Mouse (Mus musculus) heart, embryonic 13.5 days (tissue): ENCODE measurements around the gene Swap70. TPM values are rescaled to one million over a fixed set of nuclear protein-coding genes. Genes with fewer than 3 reads are reported as not detected.

Experiments used
- ATAC-seq: fragments of 200-750 bp; cut with Nextera tagmentation; 2 replicates; pipeline ENCODE4 v1.8.0; 2017; ENCODE audit warnings: moderate TSS enrichment; ENCODE audit not compliant: insufficient number of reproducible peaks, low FRiP score, low TSS enrichment; ENCODE audit errors: extremely low read depth
- H3K27ac ChIP-seq: fragments of 300-500 bp; sonication (generic); replicated peaks from 2 replicates; pipeline ENCODE4 v1.5.1; 2015; ENCODE audit warnings: moderate library complexity, mild to moderate bottlenecking, inconsistent platforms
- H3K27me3 ChIP-seq: fragments of 300-500 bp; sonication (generic); replicated peaks from 2 replicates; pipeline ENCODE4 v1.6.1; 2015; ENCODE audit warnings: mild to moderate bottlenecking, inconsistent platforms
- H3K36me3 ChIP-seq: fragments of 300-500 bp; sonication (generic); 2 replicates; pipeline ENCODE4 v1.6.1; 2015; ENCODE audit warnings: mild to moderate bottlenecking, inconsistent platforms
- H3K4me1 ChIP-seq: fragments of 300-500 bp; sonication (generic); 2 replicates; pipeline ENCODE4 v1.6.1; 2015; ENCODE audit warnings: inconsistent platforms
- H3K4me2 ChIP-seq: fragments of 300-500 bp; sonication (generic); 2 replicates; pipeline ENCODE4 v1.6.1; 2015; ENCODE audit warnings: inconsistent platforms, mild to moderate bottlenecking, moderate library complexity
- H3K4me3 ChIP-seq: fragments of 300-500 bp; sonication (generic); 2 replicates; pipeline ENCODE4 v1.5.1; 2015; ENCODE audit warnings: moderate library complexity, mild to moderate bottlenecking, inconsistent platforms
- H3K9ac ChIP-seq: fragments of 300-500 bp; sonication (generic); 2 replicates; pipeline ENCODE4 v1.6.1; 2015; ENCODE audit warnings: inconsistent platforms, mild to moderate bottlenecking, moderate library complexity
- H3K9me3 ChIP-seq: fragments of 300-500 bp; sonication (generic); 2 replicates; pipeline ENCODE4 v1.6.1; 2016; ENCODE audit warnings: inconsistent platforms
- WGBS: fragments of 180-500 bp; shearing (Covaris S2); methylation state at CpG from one replicate; pipeline ENCODE4 v1.1.7; 2015; ENCODE audit warnings: mixed read lengths; 5-methylcytosine and 5-hydroxymethylcytosine counted together
- polyA plus RNA-seq: library from polyadenylated mRNA; unstranded; fragments of >200 nt; fragmentation: Nextera tagmentation; extraction: Ambion mirVana; gene quantifications from 2 replicates; pipeline ENCODE4 v1.2.1, GENCODE M21; 2015

Gene Swap70
- polyA plus RNA-seq, 1 experiment from 2014 or later: 18.6 TPM

DNA sequence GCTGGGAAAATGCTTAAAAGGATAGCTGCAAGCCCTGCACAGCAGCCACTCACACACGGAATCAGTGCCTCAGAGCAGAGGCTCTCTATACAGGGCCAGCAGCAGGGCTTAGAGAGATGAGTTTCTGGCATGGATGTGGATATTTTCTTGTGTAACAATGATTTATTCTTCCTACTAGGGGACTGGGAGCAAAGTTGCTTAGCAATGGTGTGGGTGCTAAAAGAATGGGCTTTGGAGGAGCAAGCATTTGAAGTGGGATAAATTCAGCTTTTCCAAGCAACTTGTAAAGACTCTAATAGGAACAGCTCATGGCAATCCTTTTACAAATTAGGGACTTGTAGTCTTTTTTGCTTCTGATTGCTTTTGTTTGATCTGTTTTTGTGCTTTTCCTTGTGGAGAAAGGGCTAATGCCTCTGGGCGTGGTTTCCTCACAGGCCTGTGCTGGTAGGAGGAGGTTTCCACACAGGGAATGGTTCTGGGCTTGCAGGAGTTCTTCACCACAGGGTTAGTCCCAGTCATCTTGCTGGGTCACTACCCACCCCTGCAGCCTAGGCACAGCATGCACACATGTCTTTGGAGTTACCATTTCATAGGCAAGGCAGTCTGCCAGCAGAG, 16.4 kb downstream of the Swap70 start:
- H3K9ac ChIP-seq: peak overlapping the region; percentile 48
- no peaks in the 10 kb centered on the region for H3K27me3 ChIP-seq
- no peak overlapping the region for H3K4me3 ChIP-seq
- no peaks in the 10 kb centered on the region for H3K9me3 ChIP-seq
- WGBS: 45% methylated on average over 2 of the region's 2 CpGs
- H3K36me3 ChIP-seq: 0 out of 2 replicates have a peak, but pooled peaks cover 2% of the 10 kb centered on the region
- H3K27ac ChIP-seq: peak overlapping the region; percentile 79
- no peak for ATAC-seq
- peaks cover 32% of the 10 kb centered on the region for H3K4me1 ChIP-seq
- peak overlapping the region; percentile 33 for H3K4me2 ChIP-seq

DNA sequence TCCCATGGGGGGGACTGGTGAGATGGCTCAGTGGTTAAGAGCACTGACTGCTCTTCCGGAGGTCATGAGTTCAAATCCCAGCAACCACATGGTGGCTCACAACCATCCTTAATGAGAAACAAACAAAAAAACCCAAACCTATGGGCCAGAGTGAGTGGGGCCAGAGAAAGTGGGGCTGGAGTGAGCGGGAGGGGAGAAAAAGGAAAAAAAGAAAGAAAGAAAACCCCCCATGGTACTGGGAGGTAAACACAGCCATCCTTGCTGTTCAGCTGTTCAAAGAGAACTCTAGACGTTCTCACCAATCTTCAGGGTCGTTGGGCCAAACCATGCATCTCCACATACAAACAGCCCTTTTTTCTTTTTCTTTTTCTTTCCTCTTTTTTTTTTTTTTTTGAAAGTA, 18.1 kb downstream of the Swap70 start:
- Histone ChIP-seq H3K27ac (no peak overlapping the region), H3K4me2 (no peak overlapping the region), H3K4me3 (no peak overlapping the region), H3K4me1 (peaks cover 41% of the 10 kb centered on the region), H3K27me3 (no peaks in the 10 kb centered on the region), H3K9ac (no peak overlapping the region), H3K36me3 (no peaks in the 10 kb centered on the region; the same call in 1 of the 2 replicates), H3K9me3 (no peaks in the 10 kb centered on the region)
- no peak for ATAC-seq
- 81% methylated on average over 4 of the region's 4 CpGs for WGBS

DNA sequence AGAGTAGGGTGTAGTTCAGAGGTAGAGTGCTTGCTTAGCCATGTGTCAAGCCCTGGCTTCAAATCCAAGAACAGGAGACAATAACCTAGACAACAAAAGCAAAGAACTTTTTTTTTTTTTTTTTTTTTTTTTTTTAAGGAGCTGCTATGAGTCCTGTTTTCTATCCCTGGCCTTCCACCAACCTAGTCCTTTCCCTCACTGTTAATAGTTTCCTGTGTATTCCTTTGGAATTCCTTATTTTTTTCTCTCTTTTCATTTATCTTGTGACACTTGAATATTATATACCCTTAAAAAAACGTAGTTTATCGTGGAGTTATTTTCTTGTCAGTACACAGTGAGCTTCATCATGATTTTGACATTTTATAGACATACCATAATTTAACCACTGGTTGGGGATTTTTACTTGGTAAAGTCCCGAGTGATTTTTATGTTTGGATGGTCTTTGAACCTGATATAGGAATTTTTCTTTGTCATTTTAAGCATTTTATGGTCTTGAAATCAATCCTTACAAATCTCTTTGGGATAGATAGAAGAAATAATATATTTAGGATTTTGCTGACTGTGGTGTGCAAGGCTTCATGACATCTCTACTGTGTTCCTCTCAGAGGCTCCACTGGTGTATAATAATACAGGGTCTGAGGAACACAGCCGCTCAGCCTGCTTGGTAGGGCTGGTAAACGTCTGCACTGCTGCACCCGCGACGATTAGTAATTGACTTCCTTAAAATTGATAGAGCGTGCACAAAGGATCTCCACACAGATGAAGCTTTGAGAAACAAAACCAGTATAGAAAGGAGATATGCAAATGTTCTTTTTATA, 20.2 kb downstream of the Swap70 start:
- Histone ChIP-seq H3K36me3 (peaks cover 6% of the 10 kb centered on the region), H3K9ac (no peak overlapping the region), H3K4me2 (no peak overlapping the region), H3K4me3 (no peak overlapping the region), H3K27ac (no peak overlapping the region), H3K4me1 (peaks cover 46% of the 10 kb centered on the region), H3K9me3 (no peaks in the 10 kb centered on the region), H3K27me3 (no peaks in the 10 kb centered on the region)
- WGBS: 72% methylated on average over 9 of the region's 9 CpGs
- ATAC-seq: no peak

DNA sequence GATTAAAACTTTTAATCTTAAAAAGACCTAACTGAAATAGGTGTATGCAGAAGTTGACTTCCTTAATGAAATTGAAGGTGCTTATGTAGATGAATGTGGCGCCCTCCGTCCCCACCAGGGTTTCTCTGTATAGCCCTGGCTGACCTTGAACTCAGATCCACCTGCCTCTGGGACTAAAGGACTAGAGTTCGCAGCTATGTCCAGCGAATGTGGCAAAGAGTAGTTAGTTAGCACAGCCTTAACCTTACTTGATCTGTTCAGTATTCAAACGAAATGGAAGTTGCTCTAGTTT, 20.7 kb downstream of the Swap70 start:
- no peak for ATAC-seq
- Histone ChIP-seq H3K4me2 (no peak overlapping the region), H3K4me3 (no peak overlapping the region), H3K9ac (no peak overlapping the region), H3K36me3 (peaks cover 9% of the 10 kb centered on the region), H3K4me1 (peaks cover 41% of the 10 kb centered on the region), H3K27ac (no peak overlapping the region), H3K27me3 (no peaks in the 10 kb centered on the region), H3K9me3 (no peaks in the 10 kb centered on the region)
- WGBS: 91% methylated on average over 5 of the region's 5 CpGs

DNA sequence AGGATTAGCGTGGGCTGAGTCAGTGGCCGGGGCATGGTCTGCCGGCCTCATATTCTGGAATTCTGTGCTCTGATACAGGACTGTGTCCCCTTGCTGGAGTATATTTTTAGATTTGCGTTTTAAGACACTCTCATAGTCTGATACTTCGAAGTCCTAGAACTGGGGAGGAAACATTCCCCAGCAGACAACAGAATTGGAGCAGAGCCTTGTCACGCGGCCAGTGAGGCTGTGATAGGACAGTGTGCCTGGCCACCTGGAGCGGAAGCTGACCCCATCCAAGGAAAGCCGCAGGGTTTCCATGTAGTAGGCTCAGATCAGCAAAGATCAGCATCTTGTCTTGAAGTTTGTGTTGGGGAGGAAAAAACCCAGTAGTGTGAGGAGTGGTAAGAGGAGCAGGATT, 23.6 kb downstream of the Swap70 start:
- WGBS: 43% methylated on average over 9 of the region's 9 CpGs
- Histone ChIP-seq H3K4me1 (peaks cover 40% of the 10 kb centered on the region), H3K9ac (no peak overlapping the region), H3K9me3 (no peaks in the 10 kb centered on the region), H3K4me2 (peak overlapping the region; percentile 16), H3K36me3 (peaks cover 9% of the 10 kb centered on the region), H3K27ac (peak overlapping the region; percentile 57), H3K4me3 (no peak overlapping the region), H3K27me3 (no peaks in the 10 kb centered on the region)
- no peak for ATAC-seq

DNA sequence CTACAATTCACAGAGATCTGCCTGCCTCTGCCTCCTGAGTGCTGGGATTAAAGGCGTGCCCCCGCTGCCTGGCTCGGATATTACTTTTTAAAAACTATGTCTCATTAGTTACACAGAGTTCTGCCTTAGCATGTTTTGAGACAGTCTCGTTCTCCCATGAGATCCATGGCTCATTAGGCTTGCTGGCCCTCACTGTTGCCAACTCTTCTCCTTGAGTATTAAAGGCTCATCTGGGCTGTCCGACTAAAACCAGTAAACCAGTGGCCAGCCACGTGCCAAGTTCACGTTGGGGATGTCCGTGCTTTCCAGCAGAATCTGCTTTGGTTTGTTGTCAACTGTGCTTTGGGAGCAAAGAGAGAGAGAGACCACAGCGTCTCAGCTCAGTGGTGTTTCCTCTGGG, 25.0 kb downstream of the Swap70 start:
- Histone ChIP-seq H3K36me3 (peaks cover 9% of the 10 kb centered on the region), H3K27me3 (no peaks in the 10 kb centered on the region), H3K4me3 (no peak overlapping the region), H3K4me2 (no peak overlapping the region), H3K9me3 (no peaks in the 10 kb centered on the region), H3K27ac (no peak overlapping the region), H3K9ac (no peak overlapping the region), H3K4me1 (peaks cover 43% of the 10 kb centered on the region)
- no peak for ATAC-seq
- 90% methylated on average over 9 of the region's 9 CpGs for WGBS

DNA sequence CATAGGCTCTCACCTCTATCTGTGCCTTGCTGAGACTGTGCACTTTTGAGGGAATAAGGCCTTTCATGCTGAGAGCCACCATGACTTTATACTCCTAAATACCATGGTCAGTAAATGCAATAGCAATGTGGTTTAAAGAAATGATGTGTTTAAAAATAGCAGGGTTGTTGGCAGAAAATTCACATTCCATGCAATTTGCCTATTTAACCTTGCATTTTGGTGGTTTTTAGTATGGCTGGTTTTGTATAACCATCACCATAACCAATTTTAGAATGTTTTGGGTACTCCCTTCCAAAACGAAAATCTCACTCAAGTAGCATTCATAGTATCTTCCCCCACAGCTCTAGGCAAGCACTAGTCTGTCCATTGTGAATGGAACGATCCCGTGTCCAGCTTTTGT, 26.3 kb downstream of the Swap70 start:
- H3K27ac ChIP-seq: no peak overlapping the region
- H3K36me3 ChIP-seq: peaks cover 16% of the 10 kb centered on the region
- H3K4me1 ChIP-seq: peaks cover 40% of the 10 kb centered on the region
- no peaks in the 10 kb centered on the region for H3K9me3 ChIP-seq
- no peaks in the 10 kb centered on the region for H3K27me3 ChIP-seq
- H3K4me3 ChIP-seq: no peak overlapping the region
- ATAC-seq: no peak
- no peak overlapping the region for H3K9ac ChIP-seq
- H3K4me2 ChIP-seq: no peak overlapping the region
- WGBS: 92% methylated on average over 3 of the region's 3 CpGs

DNA sequence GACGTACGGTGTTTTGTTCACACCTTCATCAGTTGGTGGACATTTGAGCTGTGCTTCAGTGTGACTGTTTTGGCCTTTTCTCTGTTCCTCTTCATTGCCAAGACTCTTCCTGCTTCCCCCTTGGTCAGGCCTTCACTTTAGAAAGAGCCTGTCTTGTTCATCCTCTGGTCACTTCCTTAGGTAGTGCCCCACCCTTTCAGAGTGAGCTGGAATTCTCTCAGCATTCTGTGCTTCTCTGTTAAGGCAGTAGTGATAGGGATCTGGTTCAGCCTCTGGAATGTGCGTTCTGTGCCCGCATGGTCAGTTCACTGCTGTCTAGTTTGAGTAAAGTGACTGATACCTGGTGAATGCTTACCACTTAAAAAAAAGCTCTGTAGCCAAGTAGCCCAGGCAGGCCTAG, 27.2 kb downstream of the Swap70 start:
- H3K27me3 ChIP-seq: no peaks in the 10 kb centered on the region
- peaks cover 23% of the 10 kb centered on the region for H3K36me3 ChIP-seq
- peaks cover 39% of the 10 kb centered on the region for H3K4me1 ChIP-seq
- 76% methylated on average over 4 of the region's 4 CpGs for WGBS
- no peak for ATAC-seq
- H3K27ac ChIP-seq: no peak overlapping the region
- no peak overlapping the region for H3K4me3 ChIP-seq
- no peaks in the 10 kb centered on the region for H3K9me3 ChIP-seq
- no peak overlapping the region for H3K4me2 ChIP-seq
- no peak overlapping the region for H3K9ac ChIP-seq

DNA sequence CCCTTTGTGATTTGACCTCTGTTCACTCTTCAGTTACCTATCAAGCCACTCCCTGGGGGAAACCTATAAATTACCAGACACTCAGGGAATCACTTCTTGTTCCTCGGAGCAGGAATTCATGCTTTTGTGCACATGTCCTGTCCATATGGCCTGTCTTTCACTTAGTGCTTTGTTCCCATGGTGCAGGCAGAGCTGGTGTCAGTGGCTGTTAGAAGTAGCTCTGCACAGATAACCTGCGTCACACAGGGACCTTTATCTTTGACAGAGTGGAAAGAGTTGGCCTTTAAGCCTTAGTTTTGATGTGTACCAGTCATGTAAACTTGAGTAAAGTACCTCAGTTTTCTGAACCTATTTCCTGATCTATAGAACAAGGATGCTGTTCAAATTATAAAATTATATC, 32.4 kb downstream of the Swap70 start:
- 21% methylated on average over 2 of the region's 2 CpGs for whole genome bisulfite sequencing
- no peaks in the 10 kb centered on the region for H3K9me3 ChIP-seq
- peaks cover 43% of the 10 kb centered on the region for H3K4me1 ChIP-seq
- ATAC-seq: no peak
- H3K27me3 ChIP-seq: no peaks in the 10 kb centered on the region
- H3K36me3 ChIP-seq: peaks cover 26% of the 10 kb centered on the region
- no peak overlapping the region for H3K4me2 ChIP-seq
- H3K27ac ChIP-seq: peak overlapping the region; percentile 46
- H3K4me3 ChIP-seq: no peak overlapping the region
- no peak overlapping the region for H3K9ac ChIP-seq

DNA sequence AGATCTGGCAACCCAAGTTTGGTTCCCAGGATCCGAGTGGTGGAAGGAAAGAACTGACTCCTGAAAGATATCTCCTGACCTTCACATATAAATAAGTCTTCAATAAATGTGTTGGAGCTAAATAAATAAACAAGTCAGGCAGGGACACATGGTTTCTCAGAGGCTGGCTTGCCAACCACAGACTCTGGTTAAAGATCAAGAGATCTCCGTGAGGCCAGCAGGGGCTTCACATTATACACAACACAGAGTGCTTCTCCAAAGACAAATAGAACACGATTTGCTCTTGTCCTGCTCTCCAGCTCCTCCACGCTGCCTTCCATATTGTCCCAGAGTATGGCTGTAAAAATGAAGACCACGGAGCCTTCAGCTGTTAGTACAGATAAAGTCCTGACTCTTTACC, 32.9 kb downstream of the Swap70 start:
- WGBS: 71% methylated on average over 5 of the region's 5 CpGs
- no peak overlapping the region for H3K9ac ChIP-seq
- peak overlapping the region; percentile 46; the same call in 1 of the 2 replicates for H3K27ac ChIP-seq
- no peaks in the 10 kb centered on the region for H3K27me3 ChIP-seq
- no peak overlapping the region for H3K4me2 ChIP-seq
- H3K36me3 ChIP-seq: peaks cover 26% of the 10 kb centered on the region
- peaks cover 43% of the 10 kb centered on the region for H3K4me1 ChIP-seq
- no peak overlapping the region for H3K4me3 ChIP-seq
- no peaks in the 10 kb centered on the region for H3K9me3 ChIP-seq
- no peak for ATAC-seq

DNA sequence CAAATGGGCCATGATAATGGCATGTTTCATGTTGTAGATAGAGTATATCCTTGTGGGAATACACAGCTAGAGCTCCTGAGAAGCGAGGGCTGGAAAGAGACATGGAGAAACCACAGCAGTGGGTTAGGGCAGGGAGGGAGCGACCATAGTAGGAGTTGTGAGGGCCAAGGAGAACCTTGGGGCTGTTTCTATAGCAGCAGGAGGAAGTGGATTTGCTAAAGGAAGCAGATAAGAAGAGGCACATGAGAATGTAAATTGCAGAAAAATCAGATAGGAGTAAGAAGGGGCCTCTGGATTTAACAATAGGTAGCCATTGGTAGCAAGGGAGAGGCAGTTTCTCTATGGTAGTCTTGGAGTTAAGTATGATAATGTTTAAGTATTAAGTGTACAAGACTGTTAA, 35.5 kb downstream of the Swap70 start:
- ATAC-seq: no peak
- WGBS: 57% methylated on average over 2 of the region's 2 CpGs
- Histone ChIP-seq H3K4me2 (no peak overlapping the region), H3K4me3 (no peak overlapping the region), H3K4me1 (peaks cover 65% of the 10 kb centered on the region), H3K9ac (no peak overlapping the region), H3K36me3 (peaks cover 26% of the 10 kb centered on the region), H3K27me3 (no peaks in the 10 kb centered on the region), H3K27ac (peak overlapping the region; percentile 54), H3K9me3 (no peaks in the 10 kb centered on the region)
